Mouse (Mus musculus): ENCODE data around the gene Specc1l. TPM values are rescaled to one million over a fixed set of nuclear protein-coding genes. Genes with fewer than 3 reads are reported as not detected.

Gene Specc1l
- polyA plus RNA-seq, 1 experiment from 2014 or later, result 13.2 TPM

DNA sequence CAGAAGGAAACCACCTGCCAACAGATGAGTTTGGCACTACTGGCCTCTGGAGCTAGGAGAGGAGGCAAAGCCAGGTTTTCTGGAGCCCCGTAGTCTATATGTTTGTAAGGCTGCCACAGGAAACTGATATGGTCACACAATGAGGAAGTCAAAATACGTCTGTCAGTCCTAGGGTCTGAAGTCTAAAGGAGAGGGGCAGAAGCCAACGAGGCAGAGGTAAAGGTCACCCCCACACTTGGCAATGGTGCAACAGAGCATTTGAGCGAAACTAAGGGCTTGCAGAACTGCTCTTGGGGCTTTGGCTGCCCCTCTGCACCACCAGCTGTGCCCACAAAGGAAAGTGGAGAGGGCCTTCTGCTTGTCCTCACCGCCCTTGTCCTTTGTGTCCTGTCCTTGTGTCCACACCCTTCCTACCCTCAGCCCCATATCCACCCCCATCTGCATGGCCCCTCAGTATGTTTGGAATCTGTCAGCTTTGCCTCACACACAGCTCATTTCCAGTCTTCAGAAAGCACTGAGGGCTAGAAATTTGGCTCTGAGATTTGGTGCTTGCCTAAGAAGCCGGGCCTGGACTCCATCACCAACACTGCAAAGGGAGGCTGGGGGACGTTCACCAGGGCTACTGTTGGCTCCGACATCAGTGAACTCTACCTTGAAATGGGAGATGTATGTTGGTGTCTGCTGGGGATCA, 24.4 kb upstream of the Specc1l start:
- H3K27ac ChIP-seq, result no peak overlapping the region
- no peak for ATAC-seq
- no peak overlapping the region for H3K9ac ChIP-seq
- no peak overlapping the region for H3K4me2 ChIP-seq
- peaks cover 14% of the 10 kb centered on the region for H3K36me3 ChIP-seq
- no peaks in the 10 kb centered on the region for H3K9me3 ChIP-seq (replicated peaks)
- peaks cover 16% of the 10 kb centered on the region; the same call in 1 of the 2 replicates for H3K4me1 ChIP-seq
- 46% methylated on average over 8 of the region's 8 CpGs for WGBS (ENCODE audit: insufficient replicate concordance)
- H3K27me3 ChIP-seq (replicated peaks), result no peaks in the 10 kb centered on the region
- no peak overlapping the region for H3K4me3 ChIP-seq

DNA sequence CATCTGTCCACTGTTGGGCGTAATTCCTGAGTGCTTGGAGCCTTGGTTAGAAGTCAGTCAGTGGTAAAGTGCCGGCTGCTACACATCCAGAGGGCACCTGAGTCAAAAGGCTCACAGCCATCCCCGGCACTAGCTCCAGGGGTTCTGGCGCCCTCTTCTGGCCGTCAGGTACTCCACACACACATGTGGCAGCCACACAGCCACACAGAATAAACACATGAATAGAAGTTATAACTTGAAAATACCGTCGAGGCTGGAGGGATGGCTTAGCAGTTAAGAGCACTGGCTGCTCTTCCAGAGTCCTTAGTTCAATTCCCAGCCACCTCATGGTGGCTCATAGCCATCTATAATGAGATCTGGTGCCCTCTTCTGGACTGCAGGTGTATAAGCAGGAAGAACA, 20.2 kb upstream of the Specc1l start:
- WGBS (ENCODE audit: insufficient replicate concordance), result 41% methylated on average over 7 of the region's 7 CpGs
- ATAC-seq, result no peak
- Histone ChIP-seq H3K4me2 (no peak overlapping the region), H3K27me3 (replicated peaks) (no peaks in the 10 kb centered on the region), H3K36me3 (no peaks in the 10 kb centered on the region), H3K9me3 (replicated peaks) (peaks cover 6% of the 10 kb centered on the region; the same call in 1 of the 2 replicates), H3K4me3 (no peak overlapping the region), H3K4me1 (0 out of 2 replicates have a peak, but pooled peaks cover 7% of the 10 kb centered on the region), H3K9ac (no peak overlapping the region), H3K27ac (no peak overlapping the region)

DNA sequence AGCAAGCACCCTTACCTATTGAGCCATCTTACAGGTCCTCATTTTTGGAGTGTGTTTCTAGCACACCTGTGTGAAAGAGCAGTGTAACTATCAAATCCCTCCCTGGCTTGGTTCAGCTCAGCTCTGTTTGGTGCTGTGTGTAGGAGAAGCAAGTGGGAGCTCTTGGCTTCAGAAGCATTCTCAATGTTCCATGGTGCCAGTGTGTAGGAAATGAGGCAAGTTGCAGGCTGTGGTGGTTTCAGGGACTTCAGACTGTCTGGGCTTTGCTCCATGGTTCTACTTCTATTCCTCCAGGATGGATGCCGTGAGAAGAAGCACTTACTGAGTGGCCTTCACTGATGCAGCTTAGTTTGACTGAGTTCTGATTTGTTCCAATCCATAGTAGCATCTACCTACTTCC, 14.1 kb upstream of the Specc1l start:
- H3K27me3 ChIP-seq (replicated peaks), result no peaks in the 10 kb centered on the region
- H3K36me3 ChIP-seq, result no peaks in the 10 kb centered on the region
- H3K9ac ChIP-seq, result no peak overlapping the region
- WGBS (ENCODE audit: insufficient replicate concordance), result 69% methylated on average over 1 of the region's 1 CpGs
- H3K27ac ChIP-seq, result no peak overlapping the region
- H3K4me3 ChIP-seq, result no peak overlapping the region
- peaks cover 6% of the 10 kb centered on the region; the same call in 1 of the 2 replicates for H3K9me3 ChIP-seq (replicated peaks)
- no peaks in the 10 kb centered on the region for H3K4me1 ChIP-seq
- no peak for ATAC-seq
- no peak overlapping the region for H3K4me2 ChIP-seq

DNA sequence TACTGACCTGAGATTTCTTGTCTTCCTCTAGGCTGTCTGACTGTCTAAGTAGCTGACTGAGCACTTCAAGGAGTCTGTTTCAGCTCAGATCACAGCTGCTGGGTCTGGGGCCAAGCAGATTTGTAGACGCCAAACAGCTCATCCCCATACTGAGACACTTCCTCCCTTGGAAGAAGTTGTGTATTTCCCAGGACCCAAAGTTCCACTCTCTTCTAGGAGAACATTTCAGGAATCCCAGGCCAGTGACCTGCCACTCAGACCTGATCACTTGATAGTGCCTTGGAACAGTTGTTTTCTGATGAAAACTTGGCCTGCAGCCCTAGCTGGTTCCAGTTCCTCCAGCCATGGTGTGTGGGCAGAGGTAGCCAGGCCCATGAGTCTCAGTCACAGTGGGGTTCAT, 11.1 kb upstream of the Specc1l start:
- ATAC-seq, result no peak
- no peak overlapping the region for H3K4me3 ChIP-seq
- H3K4me1 ChIP-seq, result no peaks in the 10 kb centered on the region
- H3K4me2 ChIP-seq, result no peak overlapping the region
- 77% methylated on average over 1 of the region's 1 CpGs for WGBS (ENCODE audit: insufficient replicate concordance)
- H3K27me3 ChIP-seq (replicated peaks), result no peaks in the 10 kb centered on the region; the same call in 1 of the 2 replicates
- H3K9ac ChIP-seq, result no peak overlapping the region
- no peaks in the 10 kb centered on the region for H3K36me3 ChIP-seq
- no peaks in the 10 kb centered on the region for H3K9me3 ChIP-seq (replicated peaks)
- H3K27ac ChIP-seq, result no peak overlapping the region

DNA sequence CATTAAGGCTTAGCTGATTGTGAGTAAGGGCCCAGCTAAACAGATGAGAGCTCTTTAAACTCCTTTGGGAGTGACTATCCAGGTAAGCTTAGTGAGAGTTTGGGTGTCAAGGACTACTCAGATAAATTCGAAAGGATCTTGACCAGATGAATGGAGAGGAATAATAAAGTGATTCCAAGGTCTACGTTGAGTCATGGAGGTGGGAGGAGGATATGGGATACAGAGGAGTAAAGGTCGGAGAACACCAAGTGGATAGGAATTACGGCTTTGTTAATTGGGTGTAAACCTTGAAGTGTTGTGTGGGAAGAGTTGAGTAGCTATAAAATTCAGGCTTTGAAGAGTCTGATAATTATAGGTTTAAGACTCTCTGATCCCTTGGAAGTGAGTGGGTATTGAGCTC, 5.7 kb upstream of the Specc1l start:
- WGBS (ENCODE audit: insufficient replicate concordance), result 63% methylated on average over 4 of the region's 4 CpGs
- H3K9me3 ChIP-seq (replicated peaks), result no peaks in the 10 kb centered on the region
- no peak overlapping the region for H3K27ac ChIP-seq
- H3K36me3 ChIP-seq, result no peaks in the 10 kb centered on the region
- ATAC-seq, result no peak
- H3K4me3 ChIP-seq, result no peak overlapping the region
- H3K27me3 ChIP-seq (replicated peaks), result peaks cover 4% of the 10 kb centered on the region; the same call in 1 of the 2 replicates
- no peak overlapping the region for H3K4me2 ChIP-seq
- H3K9ac ChIP-seq, result no peak overlapping the region
- H3K4me1 ChIP-seq, result peaks cover under 1% of the 10 kb centered on the region; the same call in 1 of the 2 replicates

DNA sequence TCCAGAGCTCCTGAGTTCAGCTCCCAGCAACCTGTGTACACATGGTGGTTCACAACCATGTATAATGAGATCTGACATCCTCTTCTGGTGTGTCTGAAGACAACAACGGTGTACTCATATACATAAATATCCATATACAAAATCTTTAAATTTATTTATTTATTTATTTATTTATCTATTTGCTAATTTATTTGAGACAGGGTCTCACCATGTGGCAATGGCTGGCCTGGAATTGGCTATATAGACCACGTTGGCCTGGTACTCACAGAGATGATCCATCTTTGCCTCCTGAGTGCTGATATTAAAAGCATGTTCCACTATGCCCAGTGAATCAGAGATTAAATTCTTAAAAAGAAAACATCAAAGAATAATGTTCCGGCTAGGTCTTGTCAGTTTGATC, 1.0 kb upstream of the Specc1l start:
- no peak overlapping the region for H3K4me2 ChIP-seq
- H3K27me3 ChIP-seq (replicated peaks), result 0 out of 2 replicates have a peak, but pooled peaks cover 4% of the 10 kb centered on the region
- ATAC-seq, result no peak
- WGBS (ENCODE audit: insufficient replicate concordance), result 75% methylated on average over 3 of the region's 3 CpGs
- no peak overlapping the region for H3K4me3 ChIP-seq
- H3K9me3 ChIP-seq (replicated peaks), result no peaks in the 10 kb centered on the region
- no peak overlapping the region for H3K9ac ChIP-seq
- H3K36me3 ChIP-seq, result no peaks in the 10 kb centered on the region
- H3K4me1 ChIP-seq, result peaks cover 20% of the 10 kb centered on the region
- H3K27ac ChIP-seq, result no peak overlapping the region

DNA sequence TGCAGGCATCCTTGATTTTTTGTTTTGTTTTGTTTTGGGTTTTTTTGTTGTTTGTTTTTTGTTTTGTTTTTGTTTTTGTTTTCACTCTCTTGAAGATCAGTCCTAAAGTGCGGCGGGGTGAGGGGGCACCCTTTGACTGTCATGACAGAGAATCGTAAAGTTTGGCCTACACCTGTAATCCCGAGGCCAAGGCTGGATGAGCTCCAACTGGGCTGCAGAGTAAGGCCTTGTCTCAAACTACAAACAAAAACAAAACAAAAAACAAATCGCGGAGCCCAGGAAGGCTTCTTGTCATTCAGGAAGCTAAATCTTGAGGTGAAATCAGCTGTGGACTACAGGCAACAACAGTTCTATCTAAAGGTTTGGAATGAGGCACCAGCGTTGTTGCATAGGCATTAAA, 1.1 kb downstream of the Specc1l start:
- H3K27ac ChIP-seq, result no peak overlapping the region
- peak overlapping the region; percentile 73 for H3K4me3 ChIP-seq
- no peaks in the 10 kb centered on the region for H3K27me3 ChIP-seq (replicated peaks)
- WGBS (ENCODE audit: insufficient replicate concordance), result 58% methylated on average over 7 of the region's 7 CpGs
- peaks cover 20% of the 10 kb centered on the region for H3K4me1 ChIP-seq
- H3K4me2 ChIP-seq, result peak overlapping the region; percentile 74
- no peaks in the 10 kb centered on the region for H3K36me3 ChIP-seq
- H3K9me3 ChIP-seq (replicated peaks), result no peaks in the 10 kb centered on the region
- no peak for ATAC-seq
- H3K9ac ChIP-seq, result peak overlapping the region; percentile 88

DNA sequence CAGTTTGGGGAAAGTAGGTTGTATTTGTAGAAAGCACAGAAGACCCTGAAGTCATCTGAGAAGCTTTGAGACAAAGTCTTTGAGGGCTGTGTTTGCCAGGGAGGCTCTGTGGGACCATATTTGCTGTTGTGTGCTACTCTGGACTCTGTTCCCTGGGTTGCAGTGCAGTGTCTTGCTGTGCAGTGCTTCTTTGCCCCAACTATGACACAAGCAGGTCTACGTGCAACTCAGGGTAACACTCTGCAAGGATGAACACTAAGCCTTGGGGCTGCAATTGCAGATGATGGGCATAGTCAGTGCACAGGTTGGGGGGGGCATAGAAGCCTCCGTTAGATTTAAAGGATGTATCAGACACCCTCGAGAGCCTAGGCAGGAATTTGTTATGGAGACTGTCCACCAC, 8.8 kb downstream of the Specc1l start:
- 67% methylated on average over 3 of the region's 3 CpGs for WGBS (ENCODE audit: insufficient replicate concordance)
- no peaks in the 10 kb centered on the region for H3K9me3 ChIP-seq (replicated peaks)
- no peaks in the 10 kb centered on the region for H3K36me3 ChIP-seq
- H3K9ac ChIP-seq, result no peak overlapping the region
- no peak for ATAC-seq
- peaks cover 32% of the 10 kb centered on the region for H3K4me1 ChIP-seq
- H3K4me3 ChIP-seq, result no peak overlapping the region
- no peak overlapping the region for H3K4me2 ChIP-seq
- no peaks in the 10 kb centered on the region for H3K27me3 ChIP-seq (replicated peaks)
- no peak overlapping the region for H3K27ac ChIP-seq

DNA sequence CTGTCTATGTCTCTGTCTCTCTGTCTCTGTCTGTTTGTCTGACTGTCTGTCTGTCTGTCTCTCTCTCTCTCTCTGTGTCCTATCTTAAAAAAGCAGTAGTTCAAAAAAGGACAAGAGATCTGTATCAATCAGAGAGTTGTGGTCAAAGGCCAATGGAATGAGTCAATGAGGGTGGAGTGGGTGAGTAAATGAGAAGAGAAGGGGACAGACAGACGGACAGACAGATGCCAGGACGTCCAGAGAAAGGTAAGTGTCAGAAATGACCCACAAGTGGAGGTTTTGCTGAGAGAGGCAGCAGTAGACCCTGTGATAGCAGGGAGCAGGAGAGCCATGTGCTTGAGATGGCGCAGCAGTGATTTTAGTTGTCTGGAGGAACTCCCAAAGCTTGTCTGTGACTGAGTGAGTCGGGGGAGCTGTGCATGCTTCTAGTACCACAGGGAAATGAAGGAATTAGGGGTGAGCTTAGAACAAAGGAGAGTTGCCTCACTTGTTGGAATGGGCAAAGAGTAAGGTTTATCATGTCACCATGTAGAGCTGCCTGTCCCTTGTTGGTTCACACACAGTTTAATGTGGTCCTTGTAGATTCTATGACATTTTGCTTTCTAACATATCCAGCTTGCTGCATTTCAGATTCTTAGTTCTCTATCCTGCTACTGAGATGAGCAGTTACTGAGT, 10.2 kb downstream of the Specc1l start:
- Histone ChIP-seq H3K4me3 (no peak overlapping the region), H3K9ac (no peak overlapping the region), H3K27me3 (replicated peaks) (no peaks in the 10 kb centered on the region), H3K27ac (no peak overlapping the region), H3K36me3 (no peaks in the 10 kb centered on the region), H3K4me1 (peaks cover 39% of the 10 kb centered on the region), H3K4me2 (no peak overlapping the region), H3K9me3 (replicated peaks) (no peaks in the 10 kb centered on the region)
- ATAC-seq, result no peak
- 55% methylated on average over 4 of the region's 4 CpGs for WGBS (ENCODE audit: insufficient replicate concordance)

DNA sequence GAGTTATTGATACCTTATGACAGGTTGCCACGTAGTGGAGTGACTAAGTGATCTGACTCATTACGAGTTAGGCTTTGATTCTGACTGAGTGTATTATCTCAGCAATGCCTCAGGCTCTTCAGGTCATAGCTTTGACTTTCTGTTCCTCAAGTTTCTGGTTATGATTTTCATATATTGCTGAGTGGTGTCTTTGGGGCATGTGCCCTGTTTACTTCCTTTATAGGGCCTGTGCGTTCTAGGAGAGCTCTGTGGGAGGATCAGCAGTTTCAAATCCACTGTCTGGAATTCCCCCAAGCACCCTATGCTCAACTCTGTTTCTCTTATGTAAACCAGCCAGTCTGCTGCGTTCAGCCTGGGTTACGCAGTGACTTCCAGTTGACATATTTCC, 10.7 kb downstream of the Specc1l start:
- no peaks in the 10 kb centered on the region for H3K27me3 ChIP-seq (replicated peaks)
- WGBS (ENCODE audit: insufficient replicate concordance), result 66% methylated on average over 5 of the region's 5 CpGs
- H3K9ac ChIP-seq, result no peak overlapping the region
- H3K4me3 ChIP-seq, result no peak overlapping the region
- no peak for ATAC-seq
- no peak overlapping the region for H3K27ac ChIP-seq
- H3K4me1 ChIP-seq, result peaks cover 43% of the 10 kb centered on the region
- H3K9me3 ChIP-seq (replicated peaks), result no peaks in the 10 kb centered on the region
- no peaks in the 10 kb centered on the region for H3K36me3 ChIP-seq
- H3K4me2 ChIP-seq, result no peak overlapping the region

DNA sequence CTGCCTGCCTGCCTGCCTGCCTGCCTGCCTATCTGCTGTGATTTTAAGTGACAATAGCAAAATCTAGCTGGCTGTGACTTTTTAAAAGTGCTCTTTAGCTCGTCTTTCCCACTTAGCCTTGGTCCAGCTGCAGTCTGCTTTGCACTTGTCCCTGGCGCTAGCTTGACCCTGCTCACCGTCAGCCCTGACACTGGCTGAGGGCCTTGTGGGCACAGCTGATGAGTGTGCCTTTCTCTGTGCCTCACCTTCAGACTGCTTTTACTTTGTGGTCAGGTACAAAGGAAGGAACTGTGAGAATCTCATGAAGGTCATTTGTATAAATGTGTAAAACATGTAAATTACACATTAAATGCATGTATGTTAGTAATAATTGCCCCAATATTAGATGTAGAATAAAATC, 12.3 kb downstream of the Specc1l start:
- WGBS (ENCODE audit: insufficient replicate concordance), result 75% methylated on average over 3 of the region's 3 CpGs
- Histone ChIP-seq H3K27me3 (replicated peaks) (no peaks in the 10 kb centered on the region), H3K4me2 (no peak overlapping the region), H3K36me3 (0 out of 2 replicates have a peak, but pooled peaks cover 4% of the 10 kb centered on the region), H3K9ac (no peak overlapping the region), H3K9me3 (replicated peaks) (no peaks in the 10 kb centered on the region), H3K27ac (no peak overlapping the region), H3K4me3 (no peak overlapping the region), H3K4me1 (peaks cover 43% of the 10 kb centered on the region)
- no peak for ATAC-seq

DNA sequence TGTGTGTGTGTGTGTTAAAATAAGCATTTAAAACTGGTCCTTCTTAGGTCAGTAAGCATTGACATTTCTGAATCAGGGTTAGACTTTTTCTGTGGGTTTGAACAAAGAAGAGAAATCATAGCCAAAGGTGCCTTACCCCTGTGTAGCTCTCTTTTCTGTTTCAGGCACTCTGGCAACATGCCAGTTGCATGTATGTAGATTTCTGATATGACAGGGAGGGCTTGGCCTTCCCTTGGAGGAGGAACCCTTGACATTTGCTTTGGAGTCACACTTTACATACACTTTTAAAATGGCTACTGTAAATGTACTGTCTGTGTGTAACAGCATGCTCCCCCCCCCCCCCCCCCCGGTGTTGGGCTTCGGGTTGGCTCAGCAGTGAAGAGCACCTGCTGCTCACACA, 12.8 kb downstream of the Specc1l start:
- Histone ChIP-seq H3K9ac (no peak overlapping the region), H3K36me3 (peaks cover 4% of the 10 kb centered on the region; the same call in 1 of the 2 replicates), H3K4me1 (peaks cover 43% of the 10 kb centered on the region), H3K9me3 (replicated peaks) (no peaks in the 10 kb centered on the region), H3K4me3 (no peak overlapping the region), H3K27me3 (replicated peaks) (no peaks in the 10 kb centered on the region), H3K4me2 (no peak overlapping the region), H3K27ac (no peak overlapping the region)
- no CpG with 5 or more reads among the region's 2 CpGs for WGBS (ENCODE audit: insufficient replicate concordance)
- ATAC-seq, result no peak
